Mouse (Mus musculus): ENCODE results near the gene Slc9a8. TPM values are rescaled to one million over a fixed set of nuclear protein-coding genes. Genes with fewer than 3 reads are reported as not detected.

Slc9a8 gene
- total and polyA plus RNA-seq, 3 experiments: 21.7 to 26.1 (median 23.6) TPM

DNA sequence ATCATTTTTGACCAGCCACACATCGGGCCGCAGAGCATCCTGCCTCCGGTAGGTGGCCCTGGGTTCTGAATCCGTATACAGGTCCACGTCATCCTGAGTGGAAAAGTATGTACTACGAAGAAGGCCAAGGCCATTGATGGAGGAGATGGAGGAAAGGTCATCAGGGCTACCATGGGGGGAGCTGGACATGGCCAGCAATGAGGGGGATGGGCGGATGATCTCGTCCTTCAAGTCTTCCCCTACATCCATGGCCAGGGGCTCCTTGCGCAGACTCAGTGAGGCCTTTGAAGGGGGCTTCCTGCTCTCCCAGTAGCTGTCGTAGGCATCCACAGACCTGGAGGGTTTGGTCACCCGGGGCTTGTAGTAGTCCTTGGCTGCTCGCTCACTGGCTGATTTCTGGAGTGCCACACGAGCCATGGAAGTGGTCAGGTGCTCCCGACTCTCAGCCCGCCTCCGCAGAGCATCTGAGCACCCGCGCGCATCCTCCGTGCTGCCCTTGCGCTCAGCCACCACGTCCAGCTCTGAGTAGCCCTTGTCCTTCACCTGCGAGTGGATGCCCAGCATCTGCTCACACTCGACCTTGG, 62.4 kb downstream of the Slc9a8 start:
- no peak for TF ChIP-seq POLR2A (IDR thresholded peaks at IDR 0.05; ENCODE audit: insufficient read depth, low read depth, low read length)
- no peak for DNase-seq
- 94% methylated on average over 24 of the region's 24 CpGs for WGBS
- no peak overlapping the region for H3K4me3 ChIP-seq
- no peak overlapping the region for H3K27ac ChIP-seq
- no peak overlapping the region for H3K9ac ChIP-seq (ENCODE audit: low read depth, low read length)
- no peaks in the 10 kb centered on the region for H3K36me3 ChIP-seq (ENCODE audit: control insufficient read depth, insufficient read depth, low read length)
- intact Hi-C loops (cut with DNase I): no loop called here
- H3K79me2 ChIP-seq (replicated peaks; ENCODE audit: control insufficient read depth, insufficient read depth, low read length): peaks cover 8% of the 10 kb centered on the region
- H3K4me1 ChIP-seq (ENCODE audit: control insufficient read depth, insufficient read depth, low read length): peaks cover 12% of the 10 kb centered on the region
- H3K27me3 ChIP-seq (ENCODE audit: control insufficient read depth, insufficient read depth, low read length): no peaks in the 10 kb centered on the region

GRCm38 (mm10) chr2:167484932-167485331, 63.4 kb downstream of the Slc9a8 start:
- H3K4me3 ChIP-seq: no peak overlapping the region
- H3K4me1 ChIP-seq (ENCODE audit: control insufficient read depth, insufficient read depth, low read length): peaks cover 14% of the 10 kb centered on the region

GRCm38 (mm10) chr2:167485501-167486377, 64.2 kb downstream of the Slc9a8 start:
- 33% methylated on average over 7 of the region's 7 CpGs for WGBS
- H3K27me3 ChIP-seq (ENCODE audit: control insufficient read depth, insufficient read depth, low read length): no peaks in the 10 kb centered on the region
- H3K36me3 ChIP-seq (ENCODE audit: control insufficient read depth, insufficient read depth, low read length): no peaks in the 10 kb centered on the region
- peaks cover 8% of the 10 kb centered on the region for H3K79me2 ChIP-seq (replicated peaks; ENCODE audit: control insufficient read depth, insufficient read depth, low read length)
- TF ChIP-seq POLR2A (IDR thresholded peaks at IDR 0.05; ENCODE audit: insufficient read depth, low read depth, low read length) (0 out of 2 replicates have a peak, but pooled peaks have one; percentile 8), EP300 (IDR thresholded peaks at IDR 0.05; ENCODE audit: insufficient read depth, low read depth, low read length) (no peak), CTCF (IDR thresholded peaks at IDR 0.05) (no peak)
- peak overlapping the region; percentile 36 for H3K27ac ChIP-seq
- peaks cover 14% of the 10 kb centered on the region for H3K4me1 ChIP-seq (ENCODE audit: control insufficient read depth, insufficient read depth, low read length)
- intact Hi-C loops (cut with DNase I): no loop called here
- DNase-seq: peak; percentile 68 to 75
- no peak overlapping the region for H3K4me3 ChIP-seq
- H3K9ac ChIP-seq (ENCODE audit: low read depth, low read length): peak overlapping the region; percentile 23

More at GRCm38 (mm10) chr2:167484932-167485331, 63.4 kb downstream of the Slc9a8 start:
- Histone ChIP-seq H3K9ac (ENCODE audit: low read depth, low read length) (no peak overlapping the region), H3K79me2 (replicated peaks; ENCODE audit: control insufficient read depth, insufficient read depth, low read length) (peaks cover 8% of the 10 kb centered on the region), H3K27me3 (ENCODE audit: control insufficient read depth, insufficient read depth, low read length) (no peaks in the 10 kb centered on the region), H3K27ac (no peak overlapping the region; the same call in 1 of the 2 replicates), H3K36me3 (ENCODE audit: control insufficient read depth, insufficient read depth, low read length) (no peaks in the 10 kb centered on the region)
- TF ChIP-seq CTCF (IDR thresholded peaks at IDR 0.05): no peak
- TF ChIP-seq POLR2A (IDR thresholded peaks at IDR 0.05; ENCODE audit: insufficient read depth, low read depth, low read length): no peak
- TF ChIP-seq EP300 (IDR thresholded peaks at IDR 0.05; ENCODE audit: insufficient read depth, low read depth, low read length): no peak
- intact Hi-C loops (cut with DNase I): no loop called here
- DNase-seq: no peak
- 94% methylated on average over 11 of the region's 11 CpGs for WGBS

GRCm38 (mm10) chr2:167486573-167486972, 65.1 kb downstream of the Slc9a8 start:
- Histone ChIP-seq H3K79me2 (replicated peaks; ENCODE audit: control insufficient read depth, insufficient read depth, low read length) (peaks cover 8% of the 10 kb centered on the region), H3K27ac (no peak overlapping the region), H3K4me1 (ENCODE audit: control insufficient read depth, insufficient read depth, low read length) (peaks cover 16% of the 10 kb centered on the region), H3K4me3 (no peak overlapping the region), H3K36me3 (ENCODE audit: control insufficient read depth, insufficient read depth, low read length) (no peaks in the 10 kb centered on the region), H3K9ac (ENCODE audit: low read depth, low read length) (no peak overlapping the region), H3K27me3 (ENCODE audit: control insufficient read depth, insufficient read depth, low read length) (no peaks in the 10 kb centered on the region)
- intact Hi-C loops (cut with DNase I): no loop called here
- 89% methylated on average over 4 of the region's 4 CpGs for WGBS
- TF ChIP-seq CTCF (IDR thresholded peaks at IDR 0.05) (no peak), EP300 (IDR thresholded peaks at IDR 0.05; ENCODE audit: insufficient read depth, low read depth, low read length) (no peak), POLR2A (IDR thresholded peaks at IDR 0.05; ENCODE audit: insufficient read depth, low read depth, low read length) (no peak)
- no peak for DNase-seq

DNA sequence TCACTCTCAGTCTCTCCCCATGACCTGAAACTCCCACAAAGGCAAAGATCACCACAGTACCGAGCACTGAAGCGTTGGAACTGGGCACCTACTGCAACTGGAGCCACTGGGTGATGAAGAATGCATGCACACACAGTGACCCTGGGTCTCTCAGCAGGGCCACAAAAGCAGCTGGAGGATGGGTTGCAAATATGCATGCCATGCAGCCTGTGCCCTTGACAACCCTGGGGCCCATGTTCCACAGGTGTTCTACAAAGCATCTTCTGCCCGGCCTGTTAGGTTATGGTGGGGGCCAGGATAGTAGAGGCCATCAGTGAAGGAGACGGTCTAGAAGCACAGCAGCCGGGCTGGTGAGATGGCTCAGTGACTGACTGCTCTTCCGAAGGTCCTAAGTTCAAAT, 66.0 kb downstream of the Slc9a8 start:
- TF ChIP-seq EP300 (IDR thresholded peaks at IDR 0.05; ENCODE audit: insufficient read depth, low read depth, low read length) (no peak), POLR2A (IDR thresholded peaks at IDR 0.05; ENCODE audit: insufficient read depth, low read depth, low read length) (no peak), CTCF (IDR thresholded peaks at IDR 0.05) (no peak)
- Histone ChIP-seq H3K27ac (no peak overlapping the region), H3K9ac (ENCODE audit: low read depth, low read length) (no peak overlapping the region), H3K4me3 (no peak overlapping the region), H3K27me3 (ENCODE audit: control insufficient read depth, insufficient read depth, low read length) (no peaks in the 10 kb centered on the region), H3K4me1 (ENCODE audit: control insufficient read depth, insufficient read depth, low read length) (peaks cover 18% of the 10 kb centered on the region), H3K79me2 (replicated peaks; ENCODE audit: control insufficient read depth, insufficient read depth, low read length) (peaks cover 8% of the 10 kb centered on the region), H3K36me3 (ENCODE audit: control insufficient read depth, insufficient read depth, low read length) (no peaks in the 10 kb centered on the region)
- intact Hi-C loops (cut with DNase I): no loop called here
- DNase-seq: no peak
- WGBS: 93% methylated on average over 6 of the region's 6 CpGs

- Histone ChIP-seq H3K36me3 (ENCODE audit: control insufficient read depth, insufficient read depth, low read length) (no peaks in the 10 kb centered on the region), H3K27me3 (ENCODE audit: control insufficient read depth, insufficient read depth, low read length) (no peaks in the 10 kb centered on the region), H3K79me2 (replicated peaks; ENCODE audit: control insufficient read depth, insufficient read depth, low read length) (peaks cover 8% of the 10 kb centered on the region), H3K4me1 (ENCODE audit: control insufficient read depth, insufficient read depth, low read length) (peaks cover 18% of the 10 kb centered on the region), H3K27ac (no peak overlapping the region), H3K4me3 (no peak overlapping the region), H3K9ac (ENCODE audit: low read depth, low read length) (no peak overlapping the region)
- TF ChIP-seq EP300 (IDR thresholded peaks at IDR 0.05; ENCODE audit: insufficient read depth, low read depth, low read length) (no peak), POLR2A (IDR thresholded peaks at IDR 0.05; ENCODE audit: insufficient read depth, low read depth, low read length) (no peak), CTCF (IDR thresholded peaks at IDR 0.05) (no peak)
- intact Hi-C loops (cut with DNase I): no loop called here
- no peak for DNase-seq
- WGBS: 77% methylated on average over 6 of the region's 6 CpGs
Measured at GRCm38 (mm10) chr2:167487994-167488393, 66.5 kb downstream of the Slc9a8 start.

All from heart, adult 2 months (tissue).